Mouse (Mus musculus) thymus, adult 2 months (tissue): Measurements from ENCODE around the gene Lpgat1.
A peak's percentile ranks its signal among the peaks of the same experiment; 100 is the strongest.

Source experiments
- CTCF ChIP-seq: fragments of 200-500 bp; IDR thresholded peaks from 2 replicates; pipeline ENCODE4 v1.5.1; 2012; ENCODE audit warnings: mild to moderate bottlenecking, control low read depth, low read length, moderate library complexity, borderline replicate concordance; ENCODE audit not compliant: control insufficient read depth, poor library complexity, insufficient read depth; ENCODE audit errors: extremely low read depth
- POLR2A ChIP-seq: fragments of 200-500 bp; IDR thresholded peaks from 2 replicates; pipeline ENCODE4 v1.6.1; 2012; ENCODE audit warnings: mild to moderate bottlenecking, low read length, control low read depth, moderate library complexity; ENCODE audit not compliant: control insufficient read depth, poor library complexity, insufficient read depth; ENCODE audit errors: extremely low read depth

DNA sequence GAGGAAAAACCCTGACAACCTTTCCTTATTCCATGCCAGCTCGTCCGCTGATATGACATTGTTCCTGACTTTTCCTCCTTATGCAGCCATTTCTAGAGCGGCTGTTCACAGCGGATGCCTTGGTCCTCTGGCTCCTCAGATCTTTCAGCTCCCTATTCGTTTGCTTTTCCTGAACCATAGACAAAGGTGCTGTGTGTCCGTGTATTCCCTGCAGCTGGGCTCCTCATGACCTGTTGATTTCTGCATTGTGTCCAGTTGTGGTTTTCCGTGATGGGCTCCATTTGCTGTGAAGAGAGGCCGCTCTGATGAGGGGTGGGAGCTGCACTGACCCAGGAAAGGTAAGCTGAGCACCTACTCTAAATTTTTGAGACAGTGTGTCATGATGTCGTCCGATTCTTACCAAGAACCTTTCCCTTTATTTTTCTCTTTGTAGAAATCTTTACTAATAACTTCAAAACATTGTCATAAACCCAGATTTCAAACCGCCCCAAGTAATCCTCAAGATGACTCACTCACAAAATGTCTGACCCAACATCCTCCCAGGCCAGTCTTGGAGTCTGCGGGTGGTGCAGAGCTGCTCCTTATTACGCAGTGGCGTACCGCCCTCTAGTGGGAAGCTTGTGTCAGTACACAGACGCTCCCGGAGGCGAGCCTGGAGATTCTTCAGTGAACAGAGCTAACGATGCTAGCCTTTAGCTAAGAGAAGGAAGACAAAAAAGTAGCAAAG lies 99.9 kb downstream of the Lpgat1 start:
- TF ChIP-seq CTCF (peak; percentile 91), POLR2A (0 out of 2 replicates have a peak, but pooled peaks have one; percentile 31)
